Mouse (Mus musculus) forebrain, embryonic 15.5 days (tissue): ENCODE measurements around the gene Fam163a. TPM values are rescaled to one million over a fixed set of nuclear protein-coding genes. Genes with fewer than 3 reads are reported as not detected.
"Not testable (repeated sequence)": the region's sequence is repeated elsewhere in the genome, so short reads cannot be mapped to it uniquely, and the experiment has no call there.

ENCODE experiments used
- ATAC-seq: fragments of 200-750 bp; cut with Nextera tagmentation; replicated peaks from 2 replicates; pipeline ENCODE4 v1.8.0; 2017; ENCODE audit warnings: mild to moderate bottlenecking, moderate TSS enrichment, moderate library complexity
- H3K27ac ChIP-seq: fragments of 300-500 bp; sonication (generic); replicated peaks from 2 replicates; pipeline ENCODE4 v1.5.1; 2015; ENCODE audit warnings: mild to moderate bottlenecking, inconsistent platforms
- H3K27me3 ChIP-seq: fragments of 300-500 bp; sonication (generic); 2 replicates; pipeline ENCODE4 v1.6.1; 2015; ENCODE audit warnings: inconsistent platforms
- H3K36me3 ChIP-seq: fragments of 300-500 bp; sonication (generic); 2 replicates; pipeline ENCODE4 v1.6.1; 2015; ENCODE audit warnings: mild to moderate bottlenecking, inconsistent platforms
- H3K4me1 ChIP-seq: fragments of 300-500 bp; sonication (generic); 2 replicates; pipeline ENCODE4 v1.6.1; 2015; ENCODE audit warnings: inconsistent platforms
- H3K4me2 ChIP-seq: fragments of 300-500 bp; sonication (generic); replicated peaks from 2 replicates; pipeline ENCODE4 v1.6.1; 2015; ENCODE audit warnings: mild to moderate bottlenecking, inconsistent platforms
- H3K4me3 ChIP-seq: fragments of 300-500 bp; sonication (generic); 2 replicates; pipeline ENCODE4 v1.5.1; 2015; ENCODE audit warnings: mild to moderate bottlenecking, inconsistent platforms
- H3K9ac ChIP-seq: fragments of 300-500 bp; sonication (generic); replicated peaks from 2 replicates; pipeline ENCODE4 v1.6.1; 2015; ENCODE audit warnings: mild to moderate bottlenecking, inconsistent platforms
- H3K9me3 ChIP-seq: fragments of 300-500 bp; sonication (generic); 2 replicates; pipeline ENCODE4 v1.6.1; 2016; ENCODE audit warnings: inconsistent platforms
- WGBS: fragments of 180-500 bp; shearing (Covaris S2); methylation state at CpG from one replicate; pipeline ENCODE4 v1.1.7; 2015; ENCODE audit warnings: mixed read lengths; 5-methylcytosine and 5-hydroxymethylcytosine counted together
- polyA plus RNA-seq: library from polyadenylated mRNA; unstranded; fragments of >200 nt; fragmentation: Nextera tagmentation; extraction: Ambion mirVana; gene quantifications from 2 replicates; pipeline ENCODE4 v1.2.1, GENCODE M21; 2015

Gene Fam163a
- polyA plus RNA-seq, 1 experiment from 2014 or later = 2.4 TPM

DNA sequence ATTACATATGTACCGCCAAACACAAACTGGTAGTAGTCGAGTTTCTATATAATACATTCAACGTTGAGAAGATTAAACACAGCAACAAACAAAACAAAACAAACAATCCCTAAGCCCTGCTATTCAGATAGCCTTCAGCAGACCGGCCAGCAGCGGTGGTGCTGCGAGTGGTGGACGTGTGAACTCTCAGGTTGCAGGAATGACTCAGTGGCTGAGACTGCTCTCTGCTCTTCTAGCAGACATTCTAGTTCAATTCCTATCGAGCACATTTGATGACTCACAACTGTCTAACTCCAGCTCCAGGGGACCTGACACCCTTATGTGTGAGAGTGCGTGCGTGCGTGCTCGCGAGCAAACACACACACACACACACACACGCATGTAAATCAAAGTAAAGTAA lies 134.7 kb downstream of the Fam163a start:
- 90% methylated on average over 14 of the region's 14 CpGs for WGBS
- Histone ChIP-seq H3K27ac (no peak overlapping the region), H3K36me3 (peaks cover 7% of the 10 kb centered on the region), H3K27me3 (no peaks in the 10 kb centered on the region), H3K9me3 (no peaks in the 10 kb centered on the region), H3K4me2 (no peak overlapping the region), H3K4me1 (no peaks in the 10 kb centered on the region), H3K9ac (no peak overlapping the region), H3K4me3 (no peak overlapping the region)
- ATAC-seq = no peak

DNA sequence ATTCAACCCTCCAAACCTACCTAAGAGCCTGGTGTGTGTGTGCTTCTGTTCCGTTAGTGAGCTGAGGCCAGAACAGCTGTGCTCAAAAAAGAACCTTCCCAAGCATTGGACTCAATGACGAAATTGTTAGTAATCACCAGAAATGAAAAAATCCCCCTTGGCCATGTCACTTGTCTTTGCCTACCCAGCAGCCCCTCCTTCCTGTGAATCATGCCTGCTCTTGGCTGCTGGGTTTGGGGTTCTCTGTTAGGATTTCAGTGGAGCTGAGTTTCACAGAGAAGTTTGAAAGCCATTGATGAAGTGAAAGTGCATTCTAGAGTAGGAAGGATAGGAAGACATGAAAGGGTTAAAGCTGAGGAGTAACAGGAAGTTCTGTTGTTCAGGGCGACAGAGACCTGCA lies 138.7 kb downstream of the Fam163a start:
- peaks cover 37% of the 10 kb centered on the region for H3K36me3 ChIP-seq
- H3K4me3 ChIP-seq = no peak overlapping the region
- H3K9me3 ChIP-seq = no peaks in the 10 kb centered on the region
- H3K4me2 ChIP-seq = no peak overlapping the region
- no peak overlapping the region for H3K27ac ChIP-seq
- WGBS = 70% methylated on average over 3 of the region's 3 CpGs
- no peaks in the 10 kb centered on the region for H3K27me3 ChIP-seq
- no peak for ATAC-seq
- no peaks in the 10 kb centered on the region for H3K4me1 ChIP-seq
- H3K9ac ChIP-seq = no peak overlapping the region

DNA sequence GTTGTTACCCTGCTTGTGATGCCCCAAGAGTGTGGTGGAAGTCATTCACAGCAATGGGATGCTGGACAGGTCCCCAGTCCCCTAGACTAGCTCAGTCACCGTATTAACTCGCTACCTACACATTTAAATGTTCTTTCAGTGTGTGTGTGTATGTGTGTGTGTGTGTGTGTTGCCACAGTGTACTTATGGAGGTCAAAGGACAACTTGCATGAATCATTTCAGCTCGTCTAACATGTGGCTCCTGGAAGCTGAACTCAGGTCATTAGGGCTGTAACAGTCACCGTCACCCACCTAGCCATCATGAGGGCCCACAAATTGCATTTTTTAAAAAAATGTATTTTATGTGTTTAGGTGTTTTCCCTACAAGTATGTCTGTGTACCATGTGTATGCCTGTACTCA lies 142.6 kb downstream of the Fam163a start:
- no peak overlapping the region for H3K4me2 ChIP-seq
- no peak overlapping the region for H3K4me3 ChIP-seq
- H3K27ac ChIP-seq = no peak overlapping the region
- H3K4me1 ChIP-seq = no peaks in the 10 kb centered on the region
- ATAC-seq = no peak
- H3K36me3 ChIP-seq = peaks cover 40% of the 10 kb centered on the region
- no peak overlapping the region for H3K9ac ChIP-seq
- H3K27me3 ChIP-seq = no peaks in the 10 kb centered on the region
- 91% methylated on average over 4 of the region's 4 CpGs for WGBS
- no peaks in the 10 kb centered on the region for H3K9me3 ChIP-seq

- no peaks in the 10 kb centered on the region for H3K27me3 ChIP-seq
- WGBS = 79% methylated on average over 2 of the region's 2 CpGs
Measured at GRCm38 (mm10) chr1:156058207-156058606, 146.6 kb downstream of the Fam163a start.

GRCm38 (mm10) chr1:156046688-156047087 lies 158.1 kb downstream of the Fam163a start:
- 80% methylated on average over 3 of the region's 3 CpGs for WGBS
- H3K36me3 ChIP-seq = peaks cover 26% of the 10 kb centered on the region

More at GRCm38 (mm10) chr1:156058207-156058606, 146.6 kb downstream of the Fam163a start:
- H3K9ac ChIP-seq = no peak overlapping the region
- H3K4me3 ChIP-seq = no peak overlapping the region
- H3K36me3 ChIP-seq = peaks cover 18% of the 10 kb centered on the region
- no peaks in the 10 kb centered on the region for H3K9me3 ChIP-seq
- H3K4me1 ChIP-seq = no peaks in the 10 kb centered on the region
- no peak for ATAC-seq
- no peak overlapping the region for H3K27ac ChIP-seq
- H3K4me2 ChIP-seq = no peak overlapping the region

GRCm38 (mm10) chr1:156044211-156044611 lies 160.6 kb downstream of the Fam163a start:
- no peak overlapping the region for H3K27ac ChIP-seq
- ATAC-seq = no peak
- no peak overlapping the region for H3K4me2 ChIP-seq
- H3K9ac ChIP-seq = no peak overlapping the region
- H3K4me1 ChIP-seq = peaks cover 29% of the 10 kb centered on the region
- no peaks in the 10 kb centered on the region for H3K9me3 ChIP-seq
- H3K4me3 ChIP-seq = no peak overlapping the region
- H3K36me3 ChIP-seq = peaks cover 14% of the 10 kb centered on the region
- no peaks in the 10 kb centered on the region for H3K27me3 ChIP-seq
- WGBS = 90% methylated on average over 5 of the region's 5 CpGs

More at GRCm38 (mm10) chr1:156046688-156047087, 158.1 kb downstream of the Fam163a start:
- Histone ChIP-seq H3K9me3 (no peaks in the 10 kb centered on the region), H3K27me3 (no peaks in the 10 kb centered on the region), H3K4me1 (peaks cover 21% of the 10 kb centered on the region), H3K9ac (no peak overlapping the region), H3K4me2 (no peak overlapping the region), H3K4me3 (no peak overlapping the region), H3K27ac (no peak overlapping the region)
- no peak for ATAC-seq

- no peaks in the 10 kb centered on the region for H3K27me3 ChIP-seq
- no peak overlapping the region for H3K27ac ChIP-seq
- H3K9ac ChIP-seq = no peak overlapping the region
- no peak for ATAC-seq
- H3K4me2 ChIP-seq = no peak overlapping the region
- no peaks in the 10 kb centered on the region for H3K9me3 ChIP-seq
- WGBS = 15% methylated on average over 4 of the region's 4 CpGs
- H3K4me1 ChIP-seq = peaks cover 29% of the 10 kb centered on the region
- H3K4me3 ChIP-seq = no peak overlapping the region
- peaks cover 14% of the 10 kb centered on the region for H3K36me3 ChIP-seq
Measured at GRCm38 (mm10) chr1:156043027-156043426, 161.8 kb downstream of the Fam163a start.

- Histone ChIP-seq H3K4me1 (peaks cover 30% of the 10 kb centered on the region), H3K9ac (0 out of 2 replicates have a peak overlapping the region, but pooled peaks have one; percentile 36), H3K27me3 (no peaks in the 10 kb centered on the region), H3K9me3 (no peaks in the 10 kb centered on the region), H3K4me3 (no peak overlapping the region), H3K27ac (0 out of 2 replicates have a peak overlapping the region, but pooled peaks have one; percentile 11), H3K36me3 (peaks cover 10% of the 10 kb centered on the region), H3K4me2 (peak overlapping the region; percentile 49; the same call in 1 of the 2 replicates)
- WGBS = 88% methylated on average over 5 of the region's 5 CpGs
- ATAC-seq = no peak
Measured at GRCm38 (mm10) chr1:156042481-156042880, 162.3 kb downstream of the Fam163a start.

GRCm38 (mm10) chr1:156041451-156042241 lies 163.2 kb downstream of the Fam163a start:
- Histone ChIP-seq H3K9me3 (no peaks in the 10 kb centered on the region), H3K4me2 (peak overlapping the region; percentile 49), H3K9ac (peak overlapping the region; percentile 36; the same call in 1 of the 2 replicates), H3K27me3 (no peaks in the 10 kb centered on the region), H3K27ac (no peak overlapping the region), H3K4me3 (peak overlapping the region; percentile 62), H3K4me1 (peaks cover 34% of the 10 kb centered on the region), H3K36me3 (peaks cover 8% of the 10 kb centered on the region; the same call in 1 of the 2 replicates)
- no peak for ATAC-seq
- 50% methylated on average over 7 of the region's 7 CpGs for WGBS

DNA sequence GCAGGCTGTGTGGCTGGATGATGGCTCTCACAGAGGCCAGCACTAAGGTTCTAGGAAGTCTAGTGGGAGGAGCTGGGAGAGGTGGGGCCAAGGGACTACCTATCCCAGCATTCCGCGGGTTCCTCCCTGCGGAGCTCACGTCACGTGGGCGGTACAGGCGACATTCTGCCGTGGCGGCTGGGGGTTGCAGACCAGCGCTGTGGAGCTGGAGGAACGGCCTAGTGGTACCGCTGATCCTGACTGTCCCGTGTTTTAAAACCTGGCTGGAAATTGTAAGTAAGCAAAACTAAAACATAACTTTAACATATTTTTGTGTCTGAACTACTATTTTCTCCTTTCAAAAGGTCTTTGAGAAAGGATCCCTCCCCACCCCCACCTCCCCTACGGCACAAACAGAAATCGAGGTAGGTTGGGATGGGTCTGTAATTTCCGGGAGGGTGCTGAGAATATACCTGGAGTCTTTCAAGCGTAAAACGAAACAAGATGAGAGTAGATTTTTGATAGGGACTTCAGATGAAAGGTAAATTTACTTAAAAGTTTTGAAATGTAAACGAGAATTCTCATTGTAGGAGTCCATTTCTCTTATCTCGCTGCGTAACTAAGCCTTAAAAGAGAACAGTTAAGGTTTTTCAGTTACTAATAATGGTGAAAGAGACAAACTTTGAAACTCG lies 164.0 kb downstream of the Fam163a start:
- peak; percentile 88 for ATAC-seq
- Histone ChIP-seq H3K27me3 (no peaks in the 10 kb centered on the region), H3K4me2 (peak overlapping the region; percentile 49), H3K36me3 (peaks cover 7% of the 10 kb centered on the region; the same call in 1 of the 2 replicates), H3K9ac (peak overlapping the region; percentile 59), H3K9me3 (no peaks in the 10 kb centered on the region), H3K4me1 (peaks cover 34% of the 10 kb centered on the region), H3K4me3 (peak overlapping the region; percentile 62), H3K27ac (peak overlapping the region; percentile 38; the same call in 1 of the 2 replicates)
- WGBS = 2% methylated on average over 22 of the region's 22 CpGs

GRCm38 (mm10) chr1:156039989-156040388 lies 164.8 kb downstream of the Fam163a start:
- Histone ChIP-seq H3K4me1 (peaks cover 35% of the 10 kb centered on the region), H3K27ac (peak overlapping the region; percentile 38; the same call in 1 of the 2 replicates)
- H3K4me3 ChIP-seq, H3K36me3 ChIP-seq, H3K4me2 ChIP-seq, H3K9ac ChIP-seq, H3K9me3 ChIP-seq, ATAC-seq, H3K27me3 ChIP-seq: not testable (repeated sequence)
- 67% methylated on average over 7 of the region's 7 CpGs for WGBS

GRCm38 (mm10) chr1:156037144-156037583 lies 167.7 kb downstream of the Fam163a start:
- Histone ChIP-seq H3K9ac (no peak overlapping the region), H3K27ac (no peak overlapping the region), H3K4me3 (no peak overlapping the region), H3K9me3 (no peaks in the 10 kb centered on the region), H3K4me2 (no peak overlapping the region), H3K4me1 (peaks cover 30% of the 10 kb centered on the region), H3K27me3 (no peaks in the 10 kb centered on the region), H3K36me3 (peaks cover 15% of the 10 kb centered on the region)
- WGBS = 75% methylated on average over 5 of the region's 5 CpGs
- ATAC-seq = no peak
